Mouse (Mus musculus) liver, postnatal 0 days (tissue): Measurements from ENCODE around the gene Ampd2.

Experiments
- CTCF ChIP-seq: sonication (generic); IDR thresholded peaks from 2 replicates; pipeline ENCODE4 v1.5.1; 2016; ENCODE audit warnings: antibody characterized with exemption, low read depth
- EP300 ChIP-seq: IDR thresholded peaks from 2 replicates; pipeline ENCODE4 v1.6.1; 2016; ENCODE audit warnings: antibody characterized with exemption, low read depth, mild to moderate bottlenecking

GRCm38 (mm10) chr3:108068826-108069225, 17.6 kb downstream of the Ampd2 start:
- TF ChIP-seq CTCF (no peak), EP300 (no peak)
